Mouse (Mus musculus) CH12.LX (cell line): ENCODE measurements around the gene Meis2. TPM values are rescaled to one million over a fixed set of nuclear protein-coding genes. Genes with fewer than 3 reads are reported as not detected.

ENCODE experiments used
- DNase-seq: peaks from one replicate; pipeline ENCODE4 v3.0.0-alpha.2; 2013; ENCODE audit errors: extremely low read depth
- H3K27ac ChIP-seq: 2 replicates; pipeline ENCODE4 v1.5.1; 2012; ENCODE audit warnings: low read depth, mild to moderate bottlenecking, control low read depth, moderate library complexity; ENCODE audit not compliant: insufficient read depth
- H3K27me3 ChIP-seq: replicated peaks from 2 replicates; pipeline ENCODE3; 2012; ENCODE audit warnings: inconsistent platforms
- H3K36me3 ChIP-seq, 2 experiments: replicated peaks in 1 of 2; 2 replicates each; pipeline versions ENCODE3 to v1.6.1; 2012; ENCODE audit warnings: inconsistent platforms in 1 of 2, low read length in 1 of 2, mild to moderate bottlenecking in 1 of 2, mixed read lengths in 1 of 2, moderate library complexity in 1 of 2; ENCODE audit not compliant: control insufficient read depth in 1 of 2, insufficient read depth in 1 of 2
- H3K4me1 ChIP-seq, 2 experiments: 2 replicates each; pipeline ENCODE4 v1.6.1; 2012; ENCODE audit warnings: inconsistent platforms in 1 of 2, moderate library complexity in 1 of 2; ENCODE audit not compliant: insufficient read depth in 2 of 2, control insufficient read depth in 1 of 2
- H3K4me2 ChIP-seq: 2 replicates; pipeline ENCODE4 v1.6.1; 2012; ENCODE audit warnings: low read depth, mild to moderate bottlenecking, control low read depth; ENCODE audit not compliant: poor library complexity, insufficient read depth, severe bottlenecking
- H3K4me3 ChIP-seq, 3 experiments: fragments of 150-350 bp in 1 of 3; sonication (generic) in 1 of 3; replicated peaks in 1 of 3; 2 replicates each; pipeline versions ENCODE3 to v1.5.1; 2011 to 2012; ENCODE audit warnings: low read depth in 2 of 3, low read length in 2 of 3, mild to moderate bottlenecking in 2 of 3, moderate library complexity in 2 of 3, control low read depth in 1 of 3, improper control_type of control experiment in 1 of 3, inconsistent platforms in 1 of 3, mixed read lengths in 1 of 3; ENCODE audit not compliant: poor library complexity in 1 of 3
- H3K79me2 ChIP-seq: replicated peaks from 2 replicates; pipeline ENCODE4 v1.6.1; 2012; ENCODE audit warnings: mild to moderate bottlenecking, moderate library complexity; ENCODE audit not compliant: control insufficient read depth, poor library complexity, insufficient read depth, severe bottlenecking; ENCODE audit errors: extremely low read depth
- H3K9ac ChIP-seq: 2 replicates; pipeline ENCODE4 v1.6.1; 2012; ENCODE audit warnings: low read depth, mild to moderate bottlenecking, control low read depth, moderate library complexity; ENCODE audit not compliant: insufficient read depth
- H3K9me3 ChIP-seq: replicated peaks from 2 replicates; pipeline ENCODE3; 2012; ENCODE audit warnings: low read length, inconsistent platforms, mixed read lengths
- BHLHE40 ChIP-seq: IDR thresholded peaks from 2 replicates; pipeline ENCODE4 v1.6.1; 2011; ENCODE audit warnings: mild to moderate bottlenecking, low read depth, low read length, improper control_type of control experiment
- CHD2 ChIP-seq: IDR thresholded peaks from 2 replicates; pipeline ENCODE4 v1.6.1; 2011; ENCODE audit warnings: low read length, improper control_type of control experiment
- EP300 ChIP-seq: IDR thresholded peaks from 2 replicates; pipeline ENCODE4 v1.6.1; 2011; ENCODE audit warnings: low read length, improper control_type of control experiment
- IRF4 ChIP-seq: IDR thresholded peaks from 2 replicates; pipeline ENCODE4 v1.6.1; 2014; ENCODE audit warnings: low read depth, mild to moderate bottlenecking, inconsistent platforms, low read length, improper control_type of control experiment
- JUN ChIP-seq: IDR thresholded peaks from 2 replicates; pipeline ENCODE4 v1.6.1; 2011; ENCODE audit warnings: low read depth, mild to moderate bottlenecking, low read length, improper control_type of control experiment, moderate library complexity; ENCODE audit not compliant: insufficient read depth
- JUND ChIP-seq: conservative IDR thresholded peaks from 2 replicates; pipeline ENCODE4 v1.6.1; 2011; ENCODE audit warnings: low read depth, low read length, improper control_type of control experiment
- MAZ ChIP-seq: IDR thresholded peaks from 2 replicates; pipeline ENCODE4 v1.6.1; 2012; ENCODE audit warnings: low read depth, mild to moderate bottlenecking, inconsistent platforms, low read length, improper control_type of control experiment, moderate library complexity
- MEF2A ChIP-seq: IDR thresholded peaks from 2 replicates; pipeline ENCODE4 v1.6.1; 2014; ENCODE audit warnings: low read depth, mild to moderate bottlenecking, inconsistent platforms, low read length, improper control_type of control experiment, borderline replicate concordance
- MYC ChIP-seq: IDR thresholded peaks from 2 replicates; pipeline ENCODE4 v1.6.1; 2011; ENCODE audit warnings: low read depth, mild to moderate bottlenecking, improper control_type of control experiment, low read length
- NELFE ChIP-seq: IDR thresholded peaks from 2 replicates; pipeline ENCODE4 v1.6.1; 2011; ENCODE audit warnings: low read depth, low read length, improper control_type of control experiment
- NRF1 ChIP-seq: IDR thresholded peaks from 2 replicates; pipeline ENCODE4 v1.6.1; 2014; ENCODE audit warnings: low read depth, mild to moderate bottlenecking, inconsistent platforms, low read length, improper control_type of control experiment, moderate library complexity
- PAX5 ChIP-seq: IDR thresholded peaks from 2 replicates; pipeline ENCODE4 v1.6.1; 2012; ENCODE audit warnings: low read length, inconsistent platforms, mixed read lengths
- POLR2A ChIP-seq: IDR thresholded peaks from 2 replicates; pipeline ENCODE4 v1.6.1; 2011; ENCODE audit warnings: low read depth, mild to moderate bottlenecking, improper control_type of control experiment, low read length
- RCOR1 ChIP-seq: conservative IDR thresholded peaks from 2 replicates; pipeline ENCODE4 v1.6.1; 2012; ENCODE audit warnings: low read depth, mild to moderate bottlenecking, inconsistent platforms, low read length, improper control_type of control experiment
- SMC3 ChIP-seq: IDR thresholded peaks from 2 replicates; pipeline ENCODE4 v1.6.1; 2011; ENCODE audit warnings: low read depth, low read length, improper control_type of control experiment
- TCF12 ChIP-seq: IDR thresholded peaks from 2 replicates; pipeline ENCODE4 v1.6.1; 2014; ENCODE audit warnings: low read depth, mild to moderate bottlenecking, inconsistent platforms, low read length, improper control_type of control experiment
- ZC3H11A ChIP-seq: IDR thresholded peaks from 2 replicates; pipeline ENCODE4 v1.6.1; 2012; ENCODE audit warnings: low read depth, mild to moderate bottlenecking, inconsistent platforms, low read length, improper control_type of control experiment
- ZKSCAN1 ChIP-seq: IDR thresholded peaks from 2 replicates; pipeline ENCODE4 v1.6.1; 2012; ENCODE audit warnings: low read depth, inconsistent platforms, low read length, improper control_type of control experiment, borderline replicate concordance
- ZMIZ1 ChIP-seq: IDR thresholded peaks from 2 replicates; pipeline ENCODE4 v1.6.1; 2012; ENCODE audit warnings: low read depth, mild to moderate bottlenecking, inconsistent platforms, low read length, improper control_type of control experiment
- ZNF384 ChIP-seq: IDR thresholded peaks from 2 replicates; pipeline ENCODE4 v1.6.1; 2012; ENCODE audit warnings: low read depth, low read length, improper control_type of control experiment, inconsistent platforms
- dilution Hi-C: fragments of 300-500 bp; cut with MboI; formaldehyde crosslinking; loops from 2 replicates; pipeline ENCODE4 v1.14.3; 2020; ENCODE audit warnings: low sequenced_read_pairs; ENCODE audit not compliant: extremely low pct_unique_long_range_greater_than_20kb, extremely low pct_ligation_motif_present
- in situ Hi-C: fragments of 300-500 bp; cut with MboI; formaldehyde crosslinking; loops from 3 replicates; pipeline ENCODE4 v1.14.3; 2019; ENCODE audit warnings: low sequenced_read_pairs, low pct_ligation_motif_present, low pct_unique_long_range_greater_than_20kb, mixed read lengths
- polyA plus RNA-seq: library from polyadenylated mRNA; unstranded; fragments of >175 nt; gene quantifications from 2 replicates; pipeline ENCODE4 v1.2.1, GENCODE M21; 2012; ENCODE audit warnings: low read depth; ENCODE audit not compliant: insufficient read length
- total RNA-seq, 2 experiments: library from RNA; depleted of rRNA; stranded (reverse); fragments of 300-350 nt in 1 of 2; fragments of >200 nt in 1 of 2; gene quantifications; 2 replicates each; pipeline ENCODE4 v1.2.3; 2012 to 2014

Meis2 gene
- total and polyA plus RNA-seq, 3 experiments: not detected

DNA sequence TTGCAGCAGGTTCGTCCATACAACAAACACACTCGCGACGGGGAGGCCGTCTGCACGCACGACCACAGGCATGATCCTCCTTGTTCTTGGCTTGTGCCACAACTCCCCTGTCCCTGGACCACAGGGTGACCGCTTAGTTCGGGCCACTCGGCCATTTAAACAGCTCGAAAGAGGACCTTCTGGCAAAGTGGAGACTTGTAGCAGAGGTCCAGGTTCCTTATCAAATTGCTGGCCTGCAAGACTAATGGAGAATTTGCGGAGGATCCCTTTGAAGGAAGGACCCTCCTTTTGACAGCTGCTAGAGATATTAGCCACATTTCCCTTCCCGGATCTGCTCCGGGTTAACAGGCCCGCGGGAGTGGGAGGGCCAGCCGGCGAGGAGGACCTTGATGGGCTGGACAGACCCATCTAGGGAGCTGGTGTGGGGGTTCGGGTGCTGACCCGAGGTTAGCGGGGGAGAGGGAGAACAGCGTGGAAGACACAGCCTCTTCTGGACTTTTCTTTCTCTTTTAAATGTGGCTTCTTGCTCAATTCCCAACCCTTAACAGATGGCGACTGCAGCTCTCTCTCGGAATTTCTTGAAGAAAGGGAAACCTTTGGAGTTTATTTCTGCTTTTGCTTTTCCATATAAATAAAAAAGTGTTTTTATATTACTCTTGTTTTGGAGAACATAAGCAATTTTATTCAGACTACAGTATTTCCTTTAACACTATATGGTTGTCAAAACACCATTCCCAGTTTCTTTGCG is 204.9 kb downstream of the Meis2 start:
- Histone ChIP-seq H3K27me3 (no peaks in the 10 kb centered on the region), H3K4me1 (no peaks in the 10 kb centered on the region), H3K9ac (no peak overlapping the region), H3K4me2 (no peak overlapping the region), H3K9me3 (no peaks in the 10 kb centered on the region), H3K27ac (no peak overlapping the region), H3K79me2 (no peaks in the 10 kb centered on the region), H3K36me3 (no peaks in the 10 kb centered on the region), H3K4me3 (no peak overlapping the region)
- no peak for DNase-seq
- no peak for TF ChIP-seq JUN
- no peak for TF ChIP-seq NRF1
- no peak for TF ChIP-seq RCOR1
- no peak for TF ChIP-seq PAX5
- TF ChIP-seq EP300: no peak
- TF ChIP-seq MEF2A: no peak
- TF ChIP-seq ZNF384: no peak
- TF ChIP-seq ZC3H11A: no peak
- TF ChIP-seq MAZ: no peak
- TF ChIP-seq NELFE: no peak
- TF ChIP-seq ZKSCAN1: no peak
- TF ChIP-seq SMC3: no peak
- no peak for TF ChIP-seq ZMIZ1
- TF ChIP-seq CHD2: no peak
- TF ChIP-seq IRF4: no peak
- in situ Hi-C loops (no loop called here), dilution Hi-C loops (no loop called here)

DNA sequence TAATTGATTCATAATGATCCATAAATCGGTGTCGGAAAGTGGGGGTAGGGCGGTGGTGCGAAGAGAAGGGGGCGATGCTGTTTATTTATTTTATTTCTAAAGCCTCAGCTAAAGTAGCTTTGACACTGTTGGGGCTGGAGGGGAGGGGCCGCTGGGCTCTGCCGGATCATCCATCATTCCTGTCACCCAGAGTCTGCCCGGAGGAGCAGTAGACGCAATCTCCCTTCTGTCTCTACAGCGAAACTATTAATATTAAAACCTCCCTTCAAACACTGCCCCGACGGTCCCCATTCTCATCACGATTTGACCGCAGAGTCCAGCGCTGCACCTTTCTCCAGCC is 205.5 kb downstream of the Meis2 start:
- Histone ChIP-seq H3K27ac (no peak overlapping the region), H3K4me1 (no peaks in the 10 kb centered on the region), H3K9me3 (no peaks in the 10 kb centered on the region), H3K4me3 (no peak overlapping the region), H3K4me2 (no peak overlapping the region), H3K9ac (no peak overlapping the region), H3K79me2 (no peaks in the 10 kb centered on the region), H3K27me3 (no peaks in the 10 kb centered on the region), H3K36me3 (no peaks in the 10 kb centered on the region)
- TF ChIP-seq POLR2A (no peak), RCOR1 (no peak), JUND (no peak), ZNF384 (no peak), CHD2 (no peak), BHLHE40 (no peak), ZC3H11A (no peak), TCF12 (no peak), NELFE (no peak), MYC (no peak)
- in situ Hi-C loops: no loop called here
- no peak for DNase-seq
- dilution Hi-C loops: no loop called here
